Mouse (Mus musculus): ENCODE measurements around the gene Serinc2. TPM values are rescaled to one million over a fixed set of nuclear protein-coding genes. Genes with fewer than 3 reads are reported as not detected.

Gene Serinc2
- total RNA-seq, 2 experiments from 2014 or later = 5.7 to 7.1 TPM

GRCm38 (mm10) chr4:130213197-130213596, 65.8 kb downstream of the Serinc2 start:
- DNase-seq (ENCODE audit: low spot score in 2 of 2) = no peak
- intact Hi-C loops (cut with DNase I) = no loop called here

GRCm38 (mm10) chr4:130212421-130212820, 66.6 kb downstream of the Serinc2 start:
- no peak for DNase-seq (ENCODE audit: low spot score in 2 of 2)
- intact Hi-C loops (cut with DNase I) = no loop called here

GRCm38 (mm10) chr4:130211870-130212269, 67.1 kb downstream of the Serinc2 start:
- DNase-seq (ENCODE audit: low spot score in 2 of 2) = no peak
- intact Hi-C loops (cut with DNase I) = no loop called here

Other genes with a start within 250 kb of the Serinc2 start
- gene Col16a1, start 231.4 kb downstream of the Serinc2 start, total RNA-seq (2021) = 10 to 100 TPM; 15.9 to 21.4 TPM
- gene Pef1, start 176.6 kb downstream of the Serinc2 start, total RNA-seq (2021) = 10 to 100 TPM; 66.4 to 74.5 TPM
- gene Hcrtr1, start 139.8 kb downstream of the Serinc2 start, total RNA-seq (2021) = 1 to 10 TPM; 2.0 to 2.4 TPM
- 10 to 100 TPM in 1 of 2 experiments, 1 to 10 TPM in 1; 8.0 to 13.4 TPM for gene Tinagl1, start 104.1 kb downstream of the Serinc2 start, total RNA-seq (2021)
- not detected for gene Gm853, start 56.8 kb downstream of the Serinc2 start, total RNA-seq (2021)
- gene Fabp3, start 29.4 kb upstream of the Serinc2 start, total RNA-seq (2021) = 100 to 1,000 TPM; 141 to 166 TPM
- 1 to 10 TPM; 1.4 to 1.8 TPM for gene Gm10570, start 29.5 kb upstream of the Serinc2 start, total RNA-seq (2021)
- 10 to 100 TPM; 62.3 to 67.8 TPM for gene Zcchc17, start 80.7 kb upstream of the Serinc2 start, total RNA-seq (2021)
- gene Snrnp40, start 80.9 kb upstream of the Serinc2 start, total RNA-seq (2021) = 10 to 100 TPM; 22.9 to 25.5 TPM